Mouse (Mus musculus) embryo, embryonic 11 days (tissue): Measurements from ENCODE around the gene Atf4.
A peak's percentile ranks its signal among the peaks of the same experiment; 100 is the strongest.

ENCODE experiments used
- DNase-seq: peaks from one replicate; pipeline ENCODE4 v3.0.0-alpha.2; 2015

Atf4 gene

GRCm38 (mm10) chr15:80250586-80250985 is 4.4 kb upstream of the Atf4 start:
- DNase-seq, result no peak

DNA sequence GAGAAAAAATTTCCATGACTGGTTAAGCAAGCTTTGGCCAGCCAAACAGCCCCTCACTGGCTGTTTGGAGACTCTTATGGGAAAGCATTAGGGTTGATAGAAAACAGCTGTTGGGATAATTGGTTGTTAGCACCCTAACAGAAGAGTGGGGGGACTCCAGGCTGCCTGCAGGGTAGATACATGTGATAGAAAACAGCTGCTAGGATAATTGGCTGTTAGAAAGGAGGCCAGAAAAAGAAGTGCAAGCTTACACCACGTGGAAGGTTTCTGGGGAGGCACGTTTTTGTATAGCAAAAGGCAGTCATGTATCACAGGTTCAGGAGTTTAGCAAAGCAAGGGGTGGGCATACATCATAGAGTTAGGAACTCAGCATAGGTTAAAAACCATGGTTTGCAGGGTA is 1.5 kb upstream of the Atf4 start:
- peak; percentile 52 for DNase-seq

DNA sequence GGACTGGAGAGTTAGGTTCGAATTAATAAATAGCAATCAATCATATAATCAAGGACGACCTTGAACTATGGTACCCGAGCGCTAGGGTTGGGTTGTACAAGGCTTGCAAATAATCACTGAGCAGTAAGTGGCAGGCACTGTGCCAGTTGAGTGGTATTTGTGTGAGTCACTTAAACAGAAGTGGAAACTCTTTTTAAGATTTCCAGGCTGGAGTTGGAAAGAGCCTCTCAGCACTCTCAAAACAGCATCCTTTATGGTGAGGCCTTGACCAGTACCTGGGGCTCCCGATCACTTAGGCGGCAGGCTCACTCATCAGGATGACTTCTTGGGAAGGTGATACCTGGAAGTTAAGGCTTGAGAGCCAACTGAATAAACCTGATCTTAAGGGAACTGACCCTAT is 777 bp upstream of the Atf4 start:
- DNase-seq, result peak; percentile 13

- DNase-seq, result peak; percentile 91
Measured at GRCm38 (mm10) chr15:80255646-80256121, 700 bp downstream of the Atf4 start.

GRCm38 (mm10) chr15:80256242-80256641 is 1.3 kb downstream of the Atf4 start:
- peak; percentile 8 for DNase-seq

GRCm38 (mm10) chr15:80256656-80257601 is 1.9 kb downstream of the Atf4 start:
- no peak for DNase-seq

- DNase-seq, result no peak
Measured at GRCm38 (mm10) chr15:80257602-80258239, 2.7 kb downstream of the Atf4 start.

DNA sequence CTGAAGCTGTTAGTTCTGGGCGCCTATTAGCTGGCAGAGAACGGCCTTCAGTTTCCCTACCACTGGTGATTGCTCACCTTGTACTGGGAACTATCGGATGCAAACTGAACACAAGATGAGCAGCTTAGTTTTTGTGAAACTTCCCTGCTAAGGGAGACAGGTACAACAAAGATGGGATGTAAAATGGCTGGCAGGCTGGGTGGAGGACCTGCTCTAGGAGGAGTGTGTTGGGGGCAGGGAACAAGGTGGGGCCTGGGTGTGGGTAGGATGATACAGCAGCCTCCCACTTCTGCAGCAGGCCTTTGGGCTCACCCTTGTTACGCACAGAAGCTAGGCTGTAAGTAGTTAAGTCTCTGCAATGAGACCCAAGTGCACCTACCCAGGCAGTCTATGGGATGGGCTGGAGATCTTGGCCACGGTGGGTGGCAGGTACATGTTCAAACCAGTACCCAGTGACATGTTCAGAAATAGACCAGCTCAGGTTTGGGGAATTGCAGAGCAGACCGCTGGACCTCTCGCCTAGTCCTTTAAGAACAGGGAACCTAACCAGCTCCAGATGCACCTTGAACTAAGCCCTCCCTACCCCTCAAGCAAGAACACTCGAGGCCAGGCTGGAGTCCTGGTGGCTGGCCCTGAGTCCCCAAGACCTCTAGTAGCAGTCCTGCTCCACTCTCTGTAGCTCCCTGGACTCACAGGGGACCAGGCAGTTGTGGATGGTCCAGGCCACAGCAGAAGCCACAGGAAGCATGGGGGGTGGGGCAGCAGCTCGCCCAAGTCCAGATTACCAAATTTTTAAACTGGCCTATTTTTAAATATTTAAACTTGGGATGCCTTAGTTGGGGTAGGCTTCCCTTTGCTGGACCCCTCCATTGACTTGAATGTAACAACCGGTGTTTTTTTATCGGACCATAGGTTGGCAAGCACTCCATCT is 3.5 kb downstream of the Atf4 start:
- DNase-seq, result peak; percentile 17

DNA sequence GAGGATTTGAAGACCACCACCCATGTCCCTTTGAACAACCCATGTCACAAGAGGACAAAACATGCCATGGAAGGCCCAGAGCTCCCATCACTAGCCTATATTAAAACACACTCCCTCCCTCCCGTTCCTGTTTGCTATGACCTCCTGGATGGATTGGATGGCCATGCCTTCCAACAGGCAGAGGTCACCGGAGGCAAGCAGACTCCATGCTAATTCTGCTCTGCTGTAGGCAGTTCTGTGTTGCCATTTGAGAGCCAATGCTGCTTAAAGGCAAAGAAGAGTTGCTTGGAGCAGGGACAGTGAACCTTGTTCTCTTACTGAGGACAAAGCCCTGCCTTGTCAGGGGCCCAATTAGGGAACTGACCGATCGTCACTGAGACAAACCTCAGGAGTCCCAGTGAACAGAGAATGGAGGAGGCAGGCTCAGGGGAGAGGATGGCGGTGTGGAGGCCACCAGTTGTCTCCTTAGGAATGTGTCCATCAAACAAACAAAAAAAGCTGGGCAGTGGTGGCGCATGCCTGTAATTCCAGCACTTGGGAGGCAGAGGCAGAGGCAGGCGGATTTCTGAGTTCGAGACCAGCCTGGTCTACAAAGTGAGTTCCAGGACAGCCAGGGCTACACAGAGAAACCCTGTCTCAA is 4.5 kb downstream of the Atf4 start:
- DNase-seq, result no peak

- DNase-seq, result peak; percentile 84
Measured at GRCm38 (mm10) chr15:80260677-80261076, 5.7 kb downstream of the Atf4 start.

GRCm38 (mm10) chr15:80261100-80261499 is 6.1 kb downstream of the Atf4 start:
- no peak for DNase-seq

DNA sequence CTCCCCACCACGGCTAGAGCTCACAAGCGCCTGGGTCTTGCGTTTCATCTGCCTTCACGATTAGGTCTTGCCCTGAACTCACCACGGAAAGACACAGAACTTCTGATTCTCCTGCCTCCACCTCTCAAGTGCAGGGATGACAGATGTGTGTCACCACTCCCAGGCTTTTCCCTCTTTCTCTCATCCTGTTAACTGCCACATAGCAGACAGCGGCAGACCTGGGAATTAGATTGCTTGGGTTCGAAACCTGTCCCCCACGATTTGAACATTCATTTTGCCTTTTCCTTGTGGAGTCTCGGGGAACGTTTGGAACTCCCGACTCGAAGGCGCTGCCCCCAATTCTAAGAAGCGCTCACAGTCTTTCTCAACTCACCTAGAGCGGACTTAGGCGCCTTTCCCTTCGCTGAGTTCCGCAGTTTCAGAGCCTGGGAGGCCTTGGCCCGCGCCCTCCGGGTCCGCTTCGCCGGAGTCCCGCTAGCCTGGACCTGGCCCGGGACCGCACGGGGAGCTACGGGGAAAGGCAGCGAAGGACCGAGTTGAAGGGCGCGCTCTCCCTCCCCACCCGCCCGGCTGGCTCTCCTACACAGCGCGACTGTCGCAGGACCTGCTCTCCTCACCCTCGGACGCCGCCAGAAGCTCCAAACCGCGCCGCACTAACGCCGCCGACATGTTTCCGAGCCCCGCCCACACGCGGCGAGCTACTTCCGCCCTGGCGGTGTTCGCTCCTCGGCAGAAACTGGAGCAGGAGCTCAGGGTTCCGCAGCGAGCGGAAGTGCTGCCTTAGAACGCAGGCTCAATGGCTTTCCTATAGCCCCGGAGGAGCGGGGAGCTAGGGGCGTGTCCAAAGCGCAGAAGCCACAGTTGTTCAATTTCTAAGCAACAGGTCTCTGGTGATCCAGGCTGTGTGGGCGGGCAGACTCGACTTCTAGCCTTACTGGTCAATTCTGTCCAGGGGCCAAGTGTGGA is 8.9 kb downstream of the Atf4 start, which contains the start of gene Rps19bp1:
Rps19bp1 (minus strand) TSS at position 706 of the 966 bp plus-strand sequence.
- DNase-seq, result peak; percentile 96

DNA sequence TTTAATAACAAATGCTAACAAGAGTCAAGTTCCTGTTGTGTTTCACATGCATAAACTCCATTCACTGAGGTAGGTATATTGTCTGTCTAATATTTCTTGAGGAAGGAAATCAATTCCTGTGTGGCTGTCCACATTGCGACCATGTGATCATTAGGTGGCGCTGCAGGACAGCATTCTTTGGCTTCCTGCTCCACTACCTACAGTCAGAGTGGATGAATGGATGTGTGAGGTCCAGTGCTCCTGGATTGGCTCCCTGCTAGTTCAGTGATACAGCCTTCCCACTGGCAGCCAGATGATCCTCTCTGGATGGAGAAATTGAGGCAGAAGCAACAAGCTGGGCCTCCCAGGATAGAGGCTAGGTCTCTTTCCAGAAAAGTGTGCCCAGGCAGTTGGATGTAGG is 11.3 kb downstream of the Atf4 start:
- peak; percentile 86 for DNase-seq

DNA sequence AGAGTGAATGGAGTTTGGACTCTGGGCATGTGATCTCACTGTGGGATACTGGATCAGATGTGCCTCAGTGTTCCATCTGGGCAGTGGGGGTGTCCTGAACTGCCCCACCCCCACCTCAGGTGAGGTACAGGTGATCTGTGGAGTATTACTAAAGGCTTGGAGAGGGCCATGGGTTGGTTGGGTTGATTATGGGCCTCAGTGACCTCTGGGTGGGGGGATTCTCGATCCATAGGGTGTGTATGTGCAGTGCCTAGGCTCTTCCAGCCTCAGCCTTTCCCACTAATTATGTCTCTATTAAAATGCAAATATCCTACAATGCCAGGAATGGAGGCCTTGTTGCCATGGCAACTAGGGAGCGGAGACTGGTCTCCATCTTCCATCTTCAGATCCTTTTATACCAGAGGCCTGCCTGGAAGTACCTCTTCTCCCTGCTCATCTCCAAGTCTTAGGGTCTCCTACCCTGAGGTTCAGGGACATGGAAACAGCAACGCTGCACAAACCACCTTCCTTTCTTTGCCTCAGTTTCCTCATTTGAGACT is 16.9 kb downstream of the Atf4 start:
- no peak for DNase-seq

- no peak for DNase-seq
Measured at GRCm38 (mm10) chr15:80277107-80277506, 22.1 kb downstream of the Atf4 start.

DNA sequence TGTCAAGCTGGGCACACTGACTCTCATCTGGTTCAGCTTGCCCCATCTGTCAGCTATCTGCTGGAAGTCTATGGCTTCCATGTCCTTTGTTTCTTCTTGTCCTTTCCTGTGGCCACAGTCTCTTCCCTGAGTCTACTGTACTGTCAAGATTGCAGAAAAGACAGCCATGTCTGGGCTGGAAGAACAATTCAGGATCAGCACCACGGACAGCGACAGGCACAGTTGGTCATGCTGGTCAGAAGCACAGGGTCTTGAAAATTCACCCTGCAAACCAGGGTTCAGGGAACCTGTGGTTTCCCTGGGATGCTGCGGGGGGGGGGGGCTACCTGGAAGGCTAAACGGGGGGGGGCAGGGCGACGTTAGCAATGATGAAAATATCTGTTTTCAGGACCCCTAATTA is 22.6 kb downstream of the Atf4 start:
- peak; percentile 82 for DNase-seq

- no peak for DNase-seq
Measured at GRCm38 (mm10) chr15:80278121-80278759, 23.3 kb downstream of the Atf4 start.

DNA sequence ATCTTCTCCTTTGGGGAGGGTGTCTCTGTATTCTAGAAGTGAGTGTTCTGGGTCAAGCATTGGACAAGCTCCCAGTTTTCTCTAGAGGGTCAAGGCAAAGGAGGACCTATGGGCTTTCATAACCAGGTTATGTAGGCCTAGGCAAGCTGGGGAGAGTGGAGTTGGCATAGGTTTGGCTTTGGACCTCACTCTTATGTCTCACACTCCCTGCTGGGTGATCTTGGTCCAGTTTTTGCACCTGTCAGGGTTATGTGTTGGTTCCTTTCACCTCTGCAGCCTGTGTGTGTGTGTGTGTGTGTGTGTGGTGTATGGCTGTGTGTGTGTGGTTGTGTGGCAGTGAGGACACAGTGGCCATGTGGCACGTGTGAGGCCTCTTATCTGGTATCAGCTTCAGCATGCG is 24.1 kb downstream of the Atf4 start:
- DNase-seq, result no peak

GRCm38 (mm10) chr15:80280646-80281045 is 25.7 kb downstream of the Atf4 start:
- DNase-seq, result peak; percentile 53

- DNase-seq, result peak; percentile 44
Measured at GRCm38 (mm10) chr15:80286851-80287415, 31.9 kb downstream of the Atf4 start, which contains the start of gene Cacna1i. Gene Cacna1i (plus strand): TSS chr15:80287238.
